Mouse (Mus musculus): ENCODE measurements around the gene Crybb2. TPM values are rescaled to one million over a fixed set of nuclear protein-coding genes. Genes with fewer than 3 reads are reported as not detected.
A peak's percentile ranks its signal among the peaks of the same experiment; 100 is the strongest.
"Not testable (repeated sequence)": the region's sequence is repeated elsewhere in the genome, so short reads cannot be mapped to it uniquely, and the experiment has no call there.

The Crybb2 gene
- polyA plus RNA-seq (2015; fragmentation: Nextera tagmentation; extraction: Ambion mirVana): not detected in 2 replicates

DNA sequence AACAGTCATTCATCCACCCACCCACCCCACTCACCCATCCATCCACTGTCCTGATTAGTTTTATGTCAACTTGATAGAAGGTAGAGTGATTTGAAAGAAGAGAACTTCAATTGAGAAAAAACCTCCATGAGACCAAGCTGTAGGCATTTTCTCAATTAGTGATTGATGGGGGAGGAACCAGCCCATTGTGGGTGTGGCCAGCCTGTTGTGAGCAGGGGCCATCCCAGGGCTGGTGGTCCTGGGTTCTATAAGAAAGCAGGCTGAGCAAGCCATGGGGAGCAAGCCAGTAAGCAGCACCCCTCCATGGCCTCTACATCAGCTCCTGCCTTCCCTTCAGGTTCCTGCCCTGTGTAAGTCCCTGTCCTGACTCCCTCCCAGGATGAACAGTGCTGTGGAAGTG lies at the start of gene Crybb2:
Crybb2 (minus strand) TSS at position 101 of the 400 bp plus-strand sequence.
- no peak for ATAC-seq (ENCODE audit: low FRiP score, low read depth)

DNA sequence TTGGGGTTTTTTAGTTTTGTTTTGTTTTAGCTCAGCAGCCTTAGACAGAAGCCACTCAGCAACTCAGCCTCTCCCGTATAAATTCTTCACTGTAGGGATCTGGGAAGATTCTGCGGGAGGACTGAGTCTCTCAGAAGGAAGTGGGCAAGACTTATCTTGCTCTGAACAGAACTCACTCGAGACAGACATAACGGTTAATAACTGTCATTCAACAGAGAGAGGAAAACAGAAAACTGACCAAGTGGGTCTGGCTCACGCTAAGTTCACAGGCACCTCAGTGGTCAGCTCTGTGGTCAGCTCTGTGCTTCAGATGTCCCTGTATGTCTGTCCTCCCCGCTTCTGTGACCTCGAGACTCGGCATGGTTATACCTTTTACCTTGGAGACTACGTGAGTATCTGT lies 49.4 kb upstream of the Crybb2 start:
- 72% methylated on average over 9 of the region's 9 CpGs for WGBS
- H3K27ac ChIP-seq: no peak overlapping the region
- ATAC-seq (ENCODE audit: low FRiP score, low read depth): no peak

More for the DNA sequence above, at the start of gene Crybb2:
- Histone ChIP-seq H3K27me3 (no peaks in the 10 kb centered on the region), H3K27ac (no peak within 1 kb of the TSS), H3K9me3 (no peaks in the 10 kb centered on the region), H3K9ac (no peak within 1 kb of the TSS), H3K4me1 (no peaks in the 10 kb centered on the region), H3K4me2 (replicated peaks) (no peak within 1 kb of the TSS), H3K36me3 (no peaks in the 10 kb centered on the region), H3K4me3 (no peak within 1 kb of the TSS)

DNA sequence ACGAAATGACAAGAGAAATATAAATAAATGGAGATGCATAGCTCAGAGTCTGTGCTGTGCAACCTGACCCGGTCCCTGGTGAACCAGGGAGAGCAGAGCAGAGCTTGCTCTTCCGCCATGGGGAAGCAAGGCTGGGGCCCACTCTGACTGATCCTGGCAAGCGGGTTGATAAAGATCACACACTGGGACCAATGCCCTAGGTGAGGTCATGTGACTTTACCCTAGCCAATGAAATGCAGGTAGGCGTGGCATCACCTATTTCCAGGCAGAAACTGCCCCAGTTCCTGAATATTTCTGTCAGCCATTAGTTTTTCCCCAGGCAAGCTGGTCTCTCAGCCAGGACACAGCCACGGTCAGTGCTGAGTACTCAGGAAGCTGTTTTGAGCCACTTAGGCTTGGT lies 48.8 kb upstream of the Crybb2 start:
- no peak overlapping the region for H3K9ac ChIP-seq
- no peaks in the 10 kb centered on the region for H3K27me3 ChIP-seq
- 44% methylated on average over 6 of the region's 6 CpGs for WGBS
- H3K36me3 ChIP-seq: no peaks in the 10 kb centered on the region
- H3K27ac ChIP-seq: no peak overlapping the region
- H3K4me1 ChIP-seq: peaks cover 79% of the 10 kb centered on the region
- no peak overlapping the region for H3K4me3 ChIP-seq
- no peak overlapping the region for H3K4me2 ChIP-seq (replicated peaks)
- H3K9me3 ChIP-seq: no peaks in the 10 kb centered on the region
- ATAC-seq (ENCODE audit: low FRiP score, low read depth): no peak

More for the DNA sequence above, 49.4 kb upstream of the Crybb2 start:
- H3K36me3 ChIP-seq: no peaks in the 10 kb centered on the region
- H3K9ac ChIP-seq: no peak overlapping the region
- no peaks in the 10 kb centered on the region for H3K27me3 ChIP-seq
- H3K9me3 ChIP-seq: no peaks in the 10 kb centered on the region
- H3K4me3 ChIP-seq: no peak overlapping the region
- H3K4me1 ChIP-seq: peaks cover 74% of the 10 kb centered on the region
- no peak overlapping the region for H3K4me2 ChIP-seq (replicated peaks)

DNA sequence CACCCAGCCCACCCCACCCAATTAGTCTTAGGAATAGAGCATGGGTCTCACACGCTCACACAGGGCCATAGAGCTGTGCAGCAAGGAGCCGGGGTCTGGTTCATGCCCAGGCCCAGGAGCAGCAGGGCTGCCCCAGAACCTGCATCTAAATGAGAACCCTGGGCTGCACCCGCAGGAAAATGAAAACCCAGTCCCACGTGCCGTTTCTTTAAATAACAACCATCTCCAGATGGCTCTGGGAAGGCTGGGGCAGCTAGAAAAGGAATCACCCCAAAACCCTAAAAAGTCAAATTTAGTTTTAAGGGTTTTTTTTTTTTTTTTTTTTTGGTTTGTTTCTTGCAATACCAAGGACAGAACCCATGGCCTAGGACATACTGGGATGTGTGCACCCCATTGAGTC lies 47.4 kb upstream of the Crybb2 start:
- Histone ChIP-seq H3K27ac (no peak overlapping the region), H3K4me1 (peaks cover 79% of the 10 kb centered on the region), H3K9ac (no peak overlapping the region), H3K9me3 (no peaks in the 10 kb centered on the region), H3K4me2 (replicated peaks) (no peak overlapping the region), H3K27me3 (no peaks in the 10 kb centered on the region), H3K4me3 (no peak overlapping the region), H3K36me3 (no peaks in the 10 kb centered on the region)
- no peak for ATAC-seq (ENCODE audit: low FRiP score, low read depth)
- 66% methylated on average over 5 of the region's 5 CpGs for WGBS

DNA sequence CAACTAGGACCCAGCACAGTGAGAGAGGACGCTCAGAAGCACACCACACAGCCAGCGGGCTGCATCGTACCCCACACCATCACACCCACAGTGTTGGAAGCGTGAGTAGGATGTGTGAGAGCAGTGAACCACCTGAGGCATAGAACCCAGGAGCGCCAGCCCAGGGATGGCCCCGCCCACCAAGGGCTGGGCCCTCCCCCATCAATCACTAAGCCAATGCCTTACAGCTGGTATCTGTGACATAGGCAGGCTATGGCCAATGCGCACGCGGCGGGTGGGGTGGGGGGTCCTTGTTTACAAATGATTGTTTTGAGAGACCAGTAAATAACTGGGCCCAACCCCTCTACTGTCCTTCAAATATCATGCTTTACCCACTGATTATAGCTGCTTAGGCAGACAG lies 46.0 kb upstream of the Crybb2 start:
- H3K4me2 ChIP-seq (replicated peaks): no peak overlapping the region
- no peak overlapping the region for H3K27ac ChIP-seq
- no peaks in the 10 kb centered on the region for H3K36me3 ChIP-seq
- WGBS: 64% methylated on average over 10 of the region's 10 CpGs
- H3K4me1 ChIP-seq: peaks cover 75% of the 10 kb centered on the region
- H3K4me3 ChIP-seq: no peak overlapping the region
- ATAC-seq (ENCODE audit: low FRiP score, low read depth): no peak
- no peak overlapping the region for H3K9ac ChIP-seq
- H3K9me3 ChIP-seq: no peaks in the 10 kb centered on the region
- no peaks in the 10 kb centered on the region for H3K27me3 ChIP-seq

DNA sequence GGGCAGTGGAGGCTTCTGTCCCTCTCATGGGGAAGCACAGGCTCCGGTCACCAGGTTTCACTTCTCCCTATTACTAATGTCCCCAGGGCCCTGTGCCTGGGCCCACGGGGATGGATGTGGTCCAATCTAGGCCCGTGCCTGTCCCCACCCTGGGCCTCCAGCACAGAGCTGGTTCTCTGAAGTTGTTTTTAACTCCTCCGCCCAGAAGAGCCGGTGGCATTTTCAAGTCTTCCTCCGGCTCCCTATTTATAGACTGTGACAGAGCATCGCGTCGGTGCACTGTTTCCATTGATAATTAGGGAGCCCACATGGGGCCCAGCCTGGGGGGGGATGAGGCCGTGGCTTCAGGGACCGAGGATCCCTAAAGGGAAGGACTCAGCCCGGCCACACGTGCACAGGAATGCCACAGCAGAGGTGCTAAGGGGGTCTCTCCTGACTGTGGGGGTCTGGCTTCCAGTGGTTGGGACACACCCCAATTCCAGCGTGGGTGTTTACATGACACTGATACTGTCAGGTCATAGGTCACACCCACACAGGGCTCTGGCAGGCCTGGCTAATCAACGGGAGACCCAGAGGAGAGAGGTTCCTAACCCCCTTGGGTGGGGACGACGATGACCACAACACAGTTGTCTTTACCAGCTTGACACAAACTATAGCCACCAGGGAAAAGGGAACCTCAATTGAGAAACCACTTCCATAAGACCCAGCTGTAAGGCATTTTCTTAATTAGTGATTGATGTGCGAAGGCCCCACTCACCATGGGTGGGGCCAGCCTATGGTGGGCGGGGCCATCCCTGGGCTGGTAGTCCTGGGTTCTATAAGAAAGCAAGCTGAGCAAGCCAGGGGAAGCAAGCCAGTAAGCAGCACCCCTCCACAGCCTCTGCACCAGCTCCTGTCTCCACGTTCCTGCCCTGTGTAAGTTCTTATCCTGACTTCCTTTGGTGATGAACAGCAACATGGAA lies 44.6 kb upstream of the Crybb2 start:
- WGBS: 27% methylated on average over 20 of the region's 20 CpGs
- Histone ChIP-seq H3K9me3 (no peaks in the 10 kb centered on the region), H3K36me3 (no peaks in the 10 kb centered on the region), H3K9ac (no peak overlapping the region), H3K4me3 (no peak overlapping the region), H3K27me3 (no peaks in the 10 kb centered on the region), H3K27ac (peak overlapping the region; percentile 48; the same call in 1 of the 2 replicates), H3K4me2 (replicated peaks) (no peak overlapping the region), H3K4me1 (peaks cover 66% of the 10 kb centered on the region)
- peak; percentile 33; the same call in 1 of the 2 replicates for ATAC-seq (ENCODE audit: low FRiP score, low read depth)

DNA sequence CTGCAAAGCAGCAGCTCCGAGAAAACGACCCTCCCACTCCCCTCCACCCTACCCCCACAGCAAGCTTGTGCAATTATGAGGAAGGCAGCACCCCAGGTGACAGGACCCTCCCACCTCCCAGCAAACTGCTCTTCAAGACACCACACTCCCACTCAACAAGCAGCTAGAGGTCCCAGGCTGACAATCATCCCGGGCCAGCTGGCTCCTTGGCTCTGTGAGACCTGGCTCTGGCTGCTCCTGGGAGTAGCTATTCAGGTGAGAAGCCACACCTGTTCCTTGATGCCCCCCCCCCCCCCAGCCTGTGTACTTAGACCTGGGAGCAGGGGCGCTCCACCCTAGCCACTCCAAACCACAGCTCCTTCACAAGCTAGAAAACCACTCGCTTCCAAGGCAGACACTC lies 43.2 kb upstream of the Crybb2 start:
- no peak for ATAC-seq (ENCODE audit: low FRiP score, low read depth)
- Histone ChIP-seq H3K27me3 (no peaks in the 10 kb centered on the region), H3K4me3 (no peak overlapping the region), H3K4me1 (peaks cover 59% of the 10 kb centered on the region), H3K4me2 (replicated peaks) (no peak overlapping the region), H3K27ac (peak overlapping the region; percentile 28; the same call in 1 of the 2 replicates), H3K9ac (no peak overlapping the region), H3K9me3 (no peaks in the 10 kb centered on the region), H3K36me3 (no peaks in the 10 kb centered on the region)
- WGBS: 41% methylated on average over 5 of the region's 5 CpGs

DNA sequence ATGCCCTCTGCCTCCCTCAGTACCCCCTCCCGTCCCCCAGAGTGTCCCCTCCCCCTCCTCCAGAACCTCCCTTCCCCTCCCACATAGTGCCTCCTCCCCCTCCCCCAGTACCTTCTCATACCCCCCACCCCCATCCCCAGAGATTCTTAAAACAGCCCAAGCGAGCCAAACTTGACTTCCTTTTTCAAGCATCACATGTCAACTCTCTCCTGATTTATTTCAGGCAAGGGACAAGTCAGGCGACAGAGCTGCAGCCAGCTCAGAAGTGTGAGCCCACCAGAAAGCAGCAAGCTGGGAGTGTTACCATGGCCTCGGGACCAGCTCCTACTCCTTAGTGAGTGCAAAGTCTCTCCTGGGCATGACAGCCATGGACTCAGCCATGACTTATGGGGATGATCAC lies 41.4 kb upstream of the Crybb2 start:
- Histone ChIP-seq H3K27me3 (no peaks in the 10 kb centered on the region), H3K27ac (no peak overlapping the region), H3K9me3 (no peaks in the 10 kb centered on the region), H3K9ac (no peak overlapping the region), H3K4me3 (no peak overlapping the region), H3K4me2 (replicated peaks) (no peak overlapping the region), H3K4me1 (peaks cover 70% of the 10 kb centered on the region), H3K36me3 (no peaks in the 10 kb centered on the region)
- no peak for ATAC-seq (ENCODE audit: low FRiP score, low read depth)
- WGBS: 13% methylated on average over 4 of the region's 4 CpGs

DNA sequence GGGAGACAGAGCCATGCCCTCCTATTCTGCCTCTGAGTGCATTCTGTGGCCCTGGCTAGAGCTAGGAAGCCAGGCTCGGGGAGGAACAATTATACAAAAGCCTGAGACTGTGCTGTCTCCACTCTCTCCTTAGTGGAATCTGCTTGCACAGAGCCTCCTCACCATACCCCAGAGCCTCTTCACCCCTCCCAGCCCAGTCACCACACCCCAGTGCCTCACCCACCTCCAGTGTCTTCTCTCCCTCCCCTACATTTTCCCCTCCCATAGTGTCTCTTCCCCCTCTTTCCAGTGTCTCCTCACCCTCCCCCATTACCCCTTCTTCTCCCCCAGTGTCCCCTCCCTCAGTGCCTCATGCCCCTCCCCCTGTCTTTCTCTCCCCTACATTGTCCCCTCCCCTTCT lies 41.0 kb upstream of the Crybb2 start:
- Histone ChIP-seq H3K27me3 (no peaks in the 10 kb centered on the region), H3K9ac (no peak overlapping the region; the same call in 1 of the 2 replicates), H3K9me3 (no peaks in the 10 kb centered on the region), H3K27ac (peak overlapping the region; percentile 15; the same call in 1 of the 2 replicates), H3K36me3 (no peaks in the 10 kb centered on the region), H3K4me2 (replicated peaks) (no peak overlapping the region), H3K4me3 (no peak overlapping the region), H3K4me1 (peaks cover 69% of the 10 kb centered on the region)
- WGBS: 0% methylated on average over 1 of the region's 1 CpGs
- no peak for ATAC-seq (ENCODE audit: low FRiP score, low read depth)

DNA sequence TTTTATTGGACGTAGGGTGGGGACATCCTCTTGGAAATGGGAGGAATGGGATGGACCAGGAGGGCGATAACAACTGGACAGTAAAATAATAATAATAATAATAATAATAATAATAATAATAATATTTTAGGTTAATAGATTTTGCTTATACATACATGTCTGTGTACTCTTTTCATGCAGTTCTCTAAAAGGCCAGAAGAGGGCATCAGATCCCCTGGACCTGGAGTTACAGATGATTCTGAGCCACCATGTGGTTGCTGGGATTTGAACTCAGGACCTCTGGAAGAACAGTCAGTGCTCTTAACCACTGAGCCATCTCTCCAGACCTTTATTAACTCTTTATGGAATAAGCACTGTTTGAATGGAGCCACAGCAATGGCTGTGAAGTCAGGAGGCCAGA lies 39.7 kb upstream of the Crybb2 start:
- not testable (repeated sequence) for H3K9ac ChIP-seq; H3K4me2 ChIP-seq (replicated peaks); ATAC-seq (ENCODE audit: low FRiP score, low read depth); H3K9me3 ChIP-seq; H3K36me3 ChIP-seq; H3K27me3 ChIP-seq; H3K4me3 ChIP-seq; H3K27ac ChIP-seq
- H3K4me1 ChIP-seq: peaks cover 58% of the 10 kb centered on the region
- WGBS: 88% methylated on average over 2 of the region's 2 CpGs

DNA sequence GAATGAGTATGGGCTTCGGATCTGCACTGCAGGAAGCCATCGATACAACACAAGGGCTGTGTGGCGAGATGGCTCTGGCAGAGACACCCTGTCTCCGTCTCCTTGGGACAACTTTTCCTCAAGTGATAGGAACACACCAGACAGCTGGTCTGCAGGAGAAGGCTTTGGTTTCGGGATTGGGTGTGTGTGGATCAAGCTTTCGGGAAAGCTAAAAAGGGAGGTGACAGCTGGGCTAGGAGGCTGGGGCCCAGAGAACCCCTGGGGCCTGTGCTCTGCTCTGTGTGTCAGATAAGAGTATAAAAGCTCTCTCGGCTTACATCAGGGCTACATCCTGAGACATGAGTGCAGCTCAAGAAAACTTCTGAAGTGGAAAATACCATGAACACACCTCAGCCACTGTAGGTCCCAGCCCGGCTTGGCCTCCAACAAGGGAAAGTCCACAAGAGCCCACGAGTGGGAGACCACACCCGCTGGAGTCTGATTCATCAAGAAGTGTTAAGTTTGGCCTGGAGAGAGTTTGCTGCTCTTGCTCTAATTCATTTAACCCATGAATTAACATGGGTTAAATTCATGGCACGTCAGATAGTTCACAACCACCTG lies 38.3 kb upstream of the Crybb2 start:
- no peak overlapping the region for H3K9ac ChIP-seq
- H3K27ac ChIP-seq: peak overlapping the region; percentile 39; the same call in 1 of the 2 replicates
- no peaks in the 10 kb centered on the region for H3K36me3 ChIP-seq
- no peak overlapping the region for H3K4me2 ChIP-seq (replicated peaks)
- no peak overlapping the region for H3K4me3 ChIP-seq
- WGBS: 73% methylated on average over 11 of the region's 11 CpGs
- peaks cover 44% of the 10 kb centered on the region for H3K4me1 ChIP-seq
- ATAC-seq (ENCODE audit: low FRiP score, low read depth): no peak
- H3K27me3 ChIP-seq: no peaks in the 10 kb centered on the region
- no peaks in the 10 kb centered on the region for H3K9me3 ChIP-seq

DNA sequence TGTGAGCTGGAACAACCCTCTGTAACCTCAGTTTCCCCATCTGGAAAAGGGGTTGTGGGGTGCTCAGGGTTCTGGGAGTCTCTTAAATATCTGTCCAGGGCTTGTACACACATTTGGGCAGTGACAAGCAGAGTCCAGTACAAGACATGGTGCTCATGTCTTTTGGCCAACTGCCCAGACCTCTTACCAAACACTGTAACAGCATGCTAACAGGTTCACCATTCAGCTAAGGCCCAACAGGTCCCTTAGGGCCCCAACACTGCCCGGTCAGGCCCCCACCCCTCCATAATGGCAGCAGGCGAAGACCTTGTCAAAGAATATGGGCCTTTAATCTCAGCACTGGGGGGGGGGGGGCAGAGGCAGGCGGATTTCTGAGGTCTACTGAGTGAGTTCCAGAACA lies 37.8 kb upstream of the Crybb2 start:
- ATAC-seq (ENCODE audit: low FRiP score, low read depth): no peak
- H3K27ac ChIP-seq: peak overlapping the region; percentile 39; the same call in 1 of the 2 replicates
- peaks cover 39% of the 10 kb centered on the region for H3K4me1 ChIP-seq
- H3K36me3 ChIP-seq: no peaks in the 10 kb centered on the region
- H3K27me3 ChIP-seq: no peaks in the 10 kb centered on the region
- no peaks in the 10 kb centered on the region for H3K9me3 ChIP-seq
- no peak overlapping the region for H3K9ac ChIP-seq
- 71% methylated on average over 3 of the region's 3 CpGs for WGBS
- no peak overlapping the region for H3K4me3 ChIP-seq
- H3K4me2 ChIP-seq (replicated peaks): no peak overlapping the region
